Mouse (Mus musculus): ENCODE measurements around the gene Med8. TPM values are rescaled to one million over a fixed set of nuclear protein-coding genes. Genes with fewer than 3 reads are reported as not detected.

The Med8 gene
- polyA plus RNA-seq, 1 experiment from 2014 or later = 69.4 TPM

GRCm38 (mm10) chr4:118415779-118416178, 6.6 kb downstream of the Med8 start:
- no peaks in the 10 kb centered on the region for H3K27me3 ChIP-seq (ENCODE audit: control insufficient read depth, insufficient read depth, low read length)
- no peaks in the 10 kb centered on the region for H3K9me3 ChIP-seq (ENCODE audit: control insufficient read depth, low read length)
- ATAC-seq (ENCODE audit: insufficient number of reproducible peaks, insufficient read depth, low FRiP score, low read depth) = no peak
- WGBS = 76% methylated on average over 2 of the region's 2 CpGs
- H3K9ac ChIP-seq (ENCODE audit: low read length) = no peak overlapping the region
- peaks cover 94% of the 10 kb centered on the region for H3K36me3 ChIP-seq (ENCODE audit: control insufficient read depth, insufficient read depth, low read length)
- H3K4me2 ChIP-seq (ENCODE audit: low read length) = no peak overlapping the region
- no peaks in the 10 kb centered on the region for H3K4me1 ChIP-seq (ENCODE audit: control insufficient read depth in 2 of 2, insufficient read depth in 2 of 2, low read length in 2 of 2)
- H3K27ac ChIP-seq (replicated peaks in 1 of 2; ENCODE audit: control insufficient read depth in 1 of 2, insufficient read depth in 1 of 2, low read depth in 2 of 2, low read length in 2 of 2) = no peak overlapping the region
- H3K4me3 ChIP-seq (ENCODE audit: control insufficient read depth in 1 of 2, insufficient read depth in 1 of 2, low read depth in 1 of 2, low read length in 2 of 2) = no peak overlapping the region

- Histone ChIP-seq H3K27ac (replicated peaks in 1 of 2; ENCODE audit: control insufficient read depth in 1 of 2, insufficient read depth in 1 of 2, low read depth in 2 of 2, low read length in 2 of 2) (no peak overlapping the region), H3K4me2 (ENCODE audit: low read length) (no peak overlapping the region), H3K9ac (ENCODE audit: low read length) (no peak overlapping the region), H3K9me3 (ENCODE audit: control insufficient read depth, low read length) (no peaks in the 10 kb centered on the region), H3K36me3 (ENCODE audit: control insufficient read depth, insufficient read depth, low read length) (peaks cover 97% of the 10 kb centered on the region), H3K4me3 (ENCODE audit: control insufficient read depth in 1 of 2, insufficient read depth in 1 of 2, low read depth in 1 of 2, low read length in 2 of 2) (no peak overlapping the region), H3K4me1 (ENCODE audit: control insufficient read depth in 2 of 2, insufficient read depth in 2 of 2, low read length in 2 of 2) (no peaks in the 10 kb centered on the region), H3K27me3 (ENCODE audit: control insufficient read depth, insufficient read depth, low read length) (no peaks in the 10 kb centered on the region)
- ATAC-seq (ENCODE audit: insufficient number of reproducible peaks, insufficient read depth, low FRiP score, low read depth) = no peak
- 92% methylated on average over 5 of the region's 5 CpGs for WGBS
Observed at GRCm38 (mm10) chr4:118416329-118416728, 7.2 kb downstream of the Med8 start.

GRCm38 (mm10) chr4:118417112-118417797, 8.1 kb downstream of the Med8 start:
- Histone ChIP-seq H3K9me3 (ENCODE audit: control insufficient read depth, low read length) (no peaks in the 10 kb centered on the region), H3K4me1 (ENCODE audit: control insufficient read depth in 2 of 2, insufficient read depth in 2 of 2, low read length in 2 of 2) (no peaks in the 10 kb centered on the region), H3K27me3 (ENCODE audit: control insufficient read depth, insufficient read depth, low read length) (no peaks in the 10 kb centered on the region), H3K4me2 (ENCODE audit: low read length) (no peak overlapping the region), H3K9ac (ENCODE audit: low read length) (no peak overlapping the region), H3K27ac (replicated peaks in 1 of 2; ENCODE audit: control insufficient read depth in 1 of 2, insufficient read depth in 1 of 2, low read depth in 2 of 2, low read length in 2 of 2) (no peak overlapping the region), H3K36me3 (ENCODE audit: control insufficient read depth, insufficient read depth, low read length) (peaks cover 95% of the 10 kb centered on the region), H3K4me3 (ENCODE audit: control insufficient read depth in 1 of 2, insufficient read depth in 1 of 2, low read depth in 1 of 2, low read length in 2 of 2) (no peak overlapping the region)
- 79% methylated on average over 13 of the region's 13 CpGs for WGBS
- no peak for ATAC-seq (ENCODE audit: insufficient number of reproducible peaks, insufficient read depth, low FRiP score, low read depth)

GRCm38 (mm10) chr4:118421384-118421783, 12.2 kb downstream of the Med8 start:
- H3K4me3 ChIP-seq (ENCODE audit: control insufficient read depth in 1 of 2, insufficient read depth in 1 of 2, low read depth in 1 of 2, low read length in 2 of 2) = no peak overlapping the region
- H3K9me3 ChIP-seq (ENCODE audit: control insufficient read depth, low read length) = no peaks in the 10 kb centered on the region
- no peak overlapping the region for H3K9ac ChIP-seq (ENCODE audit: low read length)
- H3K4me2 ChIP-seq (ENCODE audit: low read length) = no peak overlapping the region
- H3K27me3 ChIP-seq (ENCODE audit: control insufficient read depth, insufficient read depth, low read length) = no peaks in the 10 kb centered on the region
- 89% methylated on average over 3 of the region's 3 CpGs for WGBS
- H3K27ac ChIP-seq (replicated peaks in 1 of 2; ENCODE audit: control insufficient read depth in 1 of 2, insufficient read depth in 1 of 2, low read depth in 2 of 2, low read length in 2 of 2) = no peak overlapping the region
- H3K4me1 ChIP-seq (ENCODE audit: control insufficient read depth in 2 of 2, insufficient read depth in 2 of 2, low read length in 2 of 2) = no peaks in the 10 kb centered on the region
- no peak for ATAC-seq (ENCODE audit: insufficient number of reproducible peaks, insufficient read depth, low FRiP score, low read depth)
- H3K36me3 ChIP-seq (ENCODE audit: control insufficient read depth, insufficient read depth, low read length) = peaks cover 67% of the 10 kb centered on the region

- H3K9ac ChIP-seq (ENCODE audit: low read length) = no peak overlapping the region
- no peak for ATAC-seq (ENCODE audit: insufficient number of reproducible peaks, insufficient read depth, low FRiP score, low read depth)
- H3K4me3 ChIP-seq (ENCODE audit: control insufficient read depth in 1 of 2, insufficient read depth in 1 of 2, low read depth in 1 of 2, low read length in 2 of 2) = no peak overlapping the region
- 43% methylated on average over 4 of the region's 4 CpGs for WGBS
- no peaks in the 10 kb centered on the region for H3K9me3 ChIP-seq (ENCODE audit: control insufficient read depth, low read length)
- H3K36me3 ChIP-seq (ENCODE audit: control insufficient read depth, insufficient read depth, low read length) = peaks cover 38% of the 10 kb centered on the region
- H3K4me2 ChIP-seq (ENCODE audit: low read length) = no peak overlapping the region
- peaks cover 12 to 19% of the 10 kb centered on the region in 2 experiments for H3K4me1 ChIP-seq (ENCODE audit: control insufficient read depth in 2 of 2, insufficient read depth in 2 of 2, low read length in 2 of 2)
- no peaks in the 10 kb centered on the region for H3K27me3 ChIP-seq (ENCODE audit: control insufficient read depth, insufficient read depth, low read length)
- H3K27ac ChIP-seq (replicated peaks in 1 of 2; ENCODE audit: control insufficient read depth in 1 of 2, insufficient read depth in 1 of 2, low read depth in 2 of 2, low read length in 2 of 2) = no peak overlapping the region
Observed at GRCm38 (mm10) chr4:118424541-118425160, 15.5 kb downstream of the Med8 start.

- Histone ChIP-seq H3K4me2 (ENCODE audit: low read length) (no peak overlapping the region), H3K4me1 (ENCODE audit: control insufficient read depth in 2 of 2, insufficient read depth in 2 of 2, low read length in 2 of 2) (peaks cover 12 to 21% of the 10 kb centered on the region in 2 experiments), H3K4me3 (ENCODE audit: control insufficient read depth in 1 of 2, insufficient read depth in 1 of 2, low read depth in 1 of 2, low read length in 2 of 2) (no peak overlapping the region), H3K9ac (ENCODE audit: low read length) (no peak overlapping the region), H3K36me3 (ENCODE audit: control insufficient read depth, insufficient read depth, low read length) (peaks cover 34% of the 10 kb centered on the region), H3K27ac (replicated peaks in 1 of 2; ENCODE audit: control insufficient read depth in 1 of 2, insufficient read depth in 1 of 2, low read depth in 2 of 2, low read length in 2 of 2) (no peak overlapping the region), H3K27me3 (ENCODE audit: control insufficient read depth, insufficient read depth, low read length) (no peaks in the 10 kb centered on the region), H3K9me3 (ENCODE audit: control insufficient read depth, low read length) (no peaks in the 10 kb centered on the region)
- 96% methylated on average over 1 of the region's 1 CpGs for WGBS
- no peak for ATAC-seq (ENCODE audit: insufficient number of reproducible peaks, insufficient read depth, low FRiP score, low read depth)
Observed at GRCm38 (mm10) chr4:118425374-118425773, 16.2 kb downstream of the Med8 start.

- Histone ChIP-seq H3K9ac (ENCODE audit: low read length) (peak overlapping the region; percentile 79), H3K4me3 (ENCODE audit: control insufficient read depth in 1 of 2, insufficient read depth in 1 of 2, low read depth in 1 of 2, low read length in 2 of 2) (peak overlapping the region; percentile 54 to 61), H3K9me3 (ENCODE audit: control insufficient read depth, low read length) (no peaks in the 10 kb centered on the region), H3K36me3 (ENCODE audit: control insufficient read depth, insufficient read depth, low read length) (peaks cover 37% of the 10 kb centered on the region), H3K4me2 (ENCODE audit: low read length) (peak overlapping the region; percentile 86), H3K27ac (replicated peaks in 1 of 2; ENCODE audit: control insufficient read depth in 1 of 2, insufficient read depth in 1 of 2, low read depth in 2 of 2, low read length in 2 of 2) (peak overlapping the region; percentile 43 to 72), H3K27me3 (ENCODE audit: control insufficient read depth, insufficient read depth, low read length) (no peaks in the 10 kb centered on the region), H3K4me1 (ENCODE audit: control insufficient read depth in 2 of 2, insufficient read depth in 2 of 2, low read length in 2 of 2) (peaks cover 12 to 21% of the 10 kb centered on the region in 2 experiments)
- WGBS = under 1% methylated on average over 5 of the region's 5 CpGs
- peak; percentile 1; the same call in 1 of the 2 replicates for ATAC-seq (ENCODE audit: insufficient number of reproducible peaks, insufficient read depth, low FRiP score, low read depth)
Observed at GRCm38 (mm10) chr4:118427415-118427767, 18.3 kb downstream of the Med8 start.

All from heart, embryonic 14.5 days (tissue).